Comparison of ENCODE assay signal across 21 mouse cellular contexts in the genomic region with DNA sequence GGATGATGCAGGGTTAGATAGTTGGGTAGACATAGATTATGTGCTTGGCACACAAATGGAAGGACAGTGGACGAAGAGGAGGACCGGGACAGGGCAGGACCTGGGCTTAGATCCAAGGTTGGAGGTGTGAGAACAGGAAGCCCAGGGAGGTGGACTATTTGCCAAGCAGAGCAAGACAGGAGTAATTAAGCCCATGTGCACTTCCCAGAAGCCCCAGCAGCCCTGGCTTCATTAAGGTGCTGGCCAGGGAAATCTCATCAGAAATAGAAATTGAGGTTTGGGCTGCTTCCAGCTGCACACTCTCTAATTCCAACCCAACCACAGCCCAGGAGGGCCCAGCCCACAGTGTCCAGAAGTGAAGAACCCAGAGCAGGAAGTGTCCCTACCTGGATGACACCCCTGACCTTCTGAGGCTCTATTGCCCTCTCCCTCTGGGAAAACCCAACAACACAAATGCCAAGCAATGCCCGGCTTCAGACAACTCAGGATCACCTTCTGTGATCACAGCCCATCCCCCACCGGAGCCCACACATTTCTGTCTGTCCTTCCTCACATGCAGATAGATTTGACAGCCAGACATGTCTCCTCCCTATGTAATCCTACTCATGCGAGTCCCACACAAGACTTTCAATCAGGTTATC. TPM values are rescaled to one million over a fixed set of nuclear protein-coding genes. Genes with fewer than 3 reads are reported as not detected.
DNase-seq lines count a peak whose midpoint lies in the region; ATAC-seq and TF ChIP-seq lines count a peak whose summit lies in the region.
"Had no signal": no experiment of that assay in that cellular context is flagged by ENCODE, and none has a peak within 500 bp of the region (broad histone marks: within the 10 kb centered on the region; RNA-seq: fewer than 3 reads in every experiment).

No protein-coding gene starts in this region.

- peak; percentile 59 for DNase-seq in cerebellum, adult 11 months
- peak; percentile 75 for DNase-seq in Muller cell, postnatal 12 days (ENCODE audit: inconsistent ontology term)
- peak; percentile 60 for DNase-seq in cerebellum, adult 8-10 months
- peak; percentile 67 to 68 for DNase-seq in cerebellum, postnatal 14 days
- no peak for DNase-seq in lung, adult 2 months
- DNase-seq: adrenal gland, postnatal 14 days; B cell, adult 2 months; gastrocnemius, postnatal 14 days; heart, adult 2 months; kidney, adult 2 months had no signal

- no peak overlapping the region for H3K27ac ChIP-seq in hindbrain, embryonic 16.5 days (ENCODE audit: low read depth, low read length)
- H3K27ac ChIP-seq in midbrain, embryonic 16.5 days (ENCODE audit: low read length), result no peak overlapping the region
- H3K27ac ChIP-seq: embryonic facial prominence, embryonic 12.5 days; heart, adult 2 months; hindbrain, embryonic 10.5 days had no signal

- WGBS in hindbrain, embryonic 16.5 days, result 79% methylated on average over 5 of the region's 5 CpGs
- 73% methylated on average over 5 of the region's 5 CpGs for WGBS in lung, adult 2 months
- 91% methylated on average over 5 of the region's 5 CpGs for WGBS in midbrain, embryonic 16.5 days

- peaks cover 10% of the 10 kb centered on the region for H3K4me1 ChIP-seq in hindbrain, embryonic 16.5 days (ENCODE audit: control insufficient read depth, insufficient read depth, low read depth, low read length)
- no peaks in the 10 kb centered on the region for H3K4me1 ChIP-seq in lung, adult 2 months (ENCODE audit: control insufficient read depth, insufficient read depth, low read length)
- peaks cover 16% of the 10 kb centered on the region for H3K4me1 ChIP-seq in midbrain, embryonic 16.5 days (ENCODE audit: control insufficient read depth, insufficient read depth, low read length)

- no peak overlapping the region for H3K4me2 ChIP-seq in hindbrain, embryonic 16.5 days (ENCODE audit: low read length)
- H3K4me2 ChIP-seq in midbrain, embryonic 16.5 days (ENCODE audit: low read length), result no peak overlapping the region
- H3K4me2 ChIP-seq: embryonic facial prominence, embryonic 12.5 days; hindbrain, embryonic 14.5 days had no signal

- H3K36me3 ChIP-seq in hindbrain, embryonic 16.5 days (ENCODE audit: control insufficient read depth, insufficient read depth, low read length), result no peaks in the 10 kb centered on the region
- no peaks in the 10 kb centered on the region for H3K36me3 ChIP-seq in midbrain, embryonic 16.5 days (ENCODE audit: control insufficient read depth, insufficient read depth, low read length)
- H3K36me3 ChIP-seq: embryonic facial prominence, embryonic 12.5 days; G1E; heart, embryonic 12.5 days; hindbrain, embryonic 10.5 days had no signal

- no peak overlapping the region for H3K9ac ChIP-seq in hindbrain, embryonic 16.5 days (ENCODE audit: low read depth, low read length)
- H3K9ac ChIP-seq in midbrain, embryonic 16.5 days (ENCODE audit: low read depth, low read length), result no peak overlapping the region
- H3K9ac ChIP-seq: embryonic facial prominence, embryonic 12.5 days; heart, embryonic 12.5 days; hindbrain, embryonic 14.5 days had no signal

- ATAC-seq in cerebellum, adult (ENCODE audit: insufficient number of reproducible peaks, low FRiP score, low TSS enrichment), result no peak
- no peak for ATAC-seq in hindbrain, embryonic 16.5 days
- no peak for ATAC-seq in midbrain, embryonic 16.5 days
- ATAC-seq: CD4-positive, CD25-positive, alpha-beta regulatory T cell, adult 4 months; forebrain, embryonic 16.5 days; intestine, embryonic 16.5 days had no signal

- H3K27me3 ChIP-seq in hindbrain, embryonic 16.5 days (replicated peaks; ENCODE audit: control insufficient read depth, insufficient read depth, low read length), result no peaks in the 10 kb centered on the region
- H3K27me3 ChIP-seq in midbrain, embryonic 16.5 days (ENCODE audit: control insufficient read depth, insufficient read depth, low read depth, low read length), result no peaks in the 10 kb centered on the region
- H3K27me3 ChIP-seq: embryonic facial prominence, embryonic 12.5 days had no signal

- no peak overlapping the region for H3K4me3 ChIP-seq in hindbrain, embryonic 16.5 days (ENCODE audit: low read length)
- no peak overlapping the region for H3K4me3 ChIP-seq in lung, adult 2 months (replicated peaks; ENCODE audit: extremely low read depth, low read depth, low read length)
- H3K4me3 ChIP-seq in midbrain, embryonic 16.5 days (ENCODE audit: low read depth, low read length), result no peak overlapping the region
- H3K4me3 ChIP-seq: embryonic facial prominence, embryonic 12.5 days; heart, adult 2 months; heart, embryonic 12.5 days; hindbrain, embryonic 10.5 days had no signal

- TF ChIP-seq CTCF in lung, adult 2 months (IDR thresholded peaks at IDR 0.05; ENCODE audit: insufficient read depth, low read length), result no peak

- TF ChIP-seq POLR2A in lung, adult 2 months (IDR thresholded peaks at IDR 0.05; ENCODE audit: borderline replicate concordance, extremely low read depth, low read depth, low read length), result no peak

- H3K9me3 ChIP-seq in hindbrain, embryonic 16.5 days (ENCODE audit: control insufficient read depth, low read length), result no peaks in the 10 kb centered on the region
- no peaks in the 10 kb centered on the region for H3K9me3 ChIP-seq in midbrain, embryonic 16.5 days (replicated peaks; ENCODE audit: control insufficient read depth, low read length, poor library complexity, severe bottlenecking)
- H3K9me3 ChIP-seq: embryonic facial prominence, embryonic 12.5 days; G1E; heart, embryonic 12.5 days; hindbrain, embryonic 10.5 days had no signal

RNA-seq across cellular contexts. Expression of a gene that starts 32.4 kb away (rescaled TPM):
- polyA plus RNA-seq in hindbrain, embryonic 16.5 days (2015; fragmentation: Nextera tagmentation; extraction: Ambion mirVana), result 14.5 and 17.4 TPM in 2 replicates
- polyA plus RNA-seq in lung, adult 2 months (2012; rRNA removed), result 6.1 TPM in 2 replicates
- polyA plus RNA-seq in midbrain, embryonic 16.5 days (2015; fragmentation: Nextera tagmentation; extraction: Ambion mirVana), result 19.8 and 22.7 TPM in 2 replicates
- polyA plus RNA-seq: CD4-positive, CD25-positive, alpha-beta regulatory T cell, adult 4 months; G1E had no signal

RNA-seq across cellular contexts. Expression of a gene that starts 51.9 kb away (rescaled TPM):
- 3.0 and 4.5 TPM in 2 replicates for polyA plus RNA-seq in hindbrain, embryonic 16.5 days (2015; fragmentation: Nextera tagmentation; extraction: Ambion mirVana)
- polyA plus RNA-seq in lung, adult 2 months (2012; rRNA removed), result 7.4 and 10.5 TPM in 2 replicates
- polyA plus RNA-seq in midbrain, embryonic 16.5 days (2015; fragmentation: Nextera tagmentation; extraction: Ambion mirVana), result 3.5 and 4.1 TPM in 2 replicates
- polyA plus RNA-seq: CD4-positive, CD25-positive, alpha-beta regulatory T cell, adult 4 months; intestine, embryonic 16.5 days had no signal

RNA-seq across cellular contexts. Expression of a gene that starts 53.6 kb away (rescaled TPM):
- 48.2 and 51.4 TPM in 2 replicates for polyA plus RNA-seq in hindbrain, embryonic 16.5 days (2015; fragmentation: Nextera tagmentation; extraction: Ambion mirVana)
- polyA plus RNA-seq in lung, adult 2 months (2012; rRNA removed), result 22.2 and 25.1 TPM in 2 replicates
- 45.7 and 47.8 TPM in 2 replicates for polyA plus RNA-seq in midbrain, embryonic 16.5 days (2015; fragmentation: Nextera tagmentation; extraction: Ambion mirVana)
